Mouse (Mus musculus) induced T-regulatory cell, adult 2 months (primary cell): ENCODE measurements around the gene Papola.
A peak's percentile ranks its signal among the peaks of the same experiment; 100 is the strongest.

Experiments used
- DNase-seq: peaks from one replicate; pipeline ENCODE4 v3.0.0-alpha.2; 2012; ENCODE audit warnings: low read depth

Papola gene

DNA sequence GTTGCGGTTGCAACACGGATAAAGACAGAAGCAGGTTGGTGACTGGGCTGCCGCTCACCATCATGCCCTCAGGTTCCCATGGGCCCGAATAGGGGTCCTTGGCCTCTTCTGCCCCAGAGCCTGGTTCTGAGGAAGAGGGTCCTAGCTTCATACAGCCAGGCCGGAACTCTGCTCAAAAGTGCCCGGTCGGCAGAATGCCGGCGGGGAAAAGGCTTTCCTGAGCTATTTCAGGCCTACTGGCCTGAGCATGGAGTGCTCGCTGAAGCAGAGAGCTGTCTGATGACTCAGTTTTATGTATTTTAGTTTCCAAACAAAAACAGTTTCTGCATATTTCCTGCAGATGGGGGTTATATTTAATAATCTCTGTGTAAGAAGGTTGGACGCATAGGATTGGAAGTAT is 78.9 kb downstream of the Papola start:
- DNase-seq, result no peak

DNA sequence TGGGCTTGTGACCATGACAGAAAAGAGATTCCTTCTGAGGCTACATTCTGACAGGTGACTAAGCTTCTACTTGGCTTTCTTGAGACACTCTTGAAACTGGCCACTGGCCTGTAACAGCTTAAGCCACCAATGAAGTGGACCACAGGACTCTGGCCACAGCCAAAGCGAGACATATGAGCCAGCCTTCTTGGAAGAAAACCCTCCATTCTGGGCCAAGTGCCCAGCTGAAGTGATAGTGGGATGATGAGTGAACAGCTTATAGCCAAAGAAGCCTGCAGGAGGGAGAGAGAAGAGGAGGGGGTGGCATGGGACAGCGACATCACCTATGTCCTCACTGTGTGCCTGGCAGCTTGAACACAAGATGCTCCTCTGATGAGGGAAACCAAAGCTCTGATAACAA is 83.2 kb downstream of the Papola start:
- DNase-seq, result no peak

DNA sequence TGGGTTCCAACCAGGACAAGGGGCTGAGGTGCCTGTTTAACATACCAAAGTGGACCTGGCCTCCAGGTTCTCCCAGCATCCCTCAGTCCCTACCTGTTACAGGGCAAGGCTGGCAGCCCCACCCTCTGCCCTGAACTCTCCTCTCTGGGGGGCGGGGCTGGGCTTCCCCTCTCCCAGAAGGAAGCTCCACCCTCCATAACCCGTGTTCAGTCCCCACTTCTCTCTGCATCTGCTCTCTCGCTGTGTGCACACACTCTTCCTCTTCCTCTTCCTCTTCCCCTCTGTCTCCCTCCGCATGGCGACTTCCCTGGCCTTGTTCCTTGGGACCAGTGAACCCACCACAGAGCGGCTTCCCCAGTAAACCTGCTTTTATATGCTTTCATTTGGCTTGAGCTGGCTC is 84.7 kb downstream of the Papola start:
- DNase-seq, result no peak

DNA sequence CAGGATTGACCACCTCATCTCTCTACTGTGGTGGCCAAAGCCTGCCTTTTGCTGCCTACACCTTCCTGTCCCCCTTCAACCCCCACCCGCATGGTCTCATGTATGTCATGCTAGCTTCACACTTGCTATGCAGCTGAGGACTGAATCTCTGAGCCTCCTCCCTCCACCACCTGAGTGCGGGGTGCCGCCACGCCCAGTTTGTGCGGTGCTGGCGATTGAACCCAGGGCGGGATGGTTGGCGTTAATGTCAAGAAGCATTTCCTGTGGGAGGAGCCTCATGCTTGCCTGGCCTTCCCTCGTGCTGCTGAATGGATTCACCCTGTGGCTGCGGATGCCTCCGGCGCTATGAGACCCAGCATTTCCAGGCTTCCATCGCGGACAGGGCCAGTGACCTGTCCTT is 85.2 kb downstream of the Papola start:
- DNase-seq, result no peak

DNA sequence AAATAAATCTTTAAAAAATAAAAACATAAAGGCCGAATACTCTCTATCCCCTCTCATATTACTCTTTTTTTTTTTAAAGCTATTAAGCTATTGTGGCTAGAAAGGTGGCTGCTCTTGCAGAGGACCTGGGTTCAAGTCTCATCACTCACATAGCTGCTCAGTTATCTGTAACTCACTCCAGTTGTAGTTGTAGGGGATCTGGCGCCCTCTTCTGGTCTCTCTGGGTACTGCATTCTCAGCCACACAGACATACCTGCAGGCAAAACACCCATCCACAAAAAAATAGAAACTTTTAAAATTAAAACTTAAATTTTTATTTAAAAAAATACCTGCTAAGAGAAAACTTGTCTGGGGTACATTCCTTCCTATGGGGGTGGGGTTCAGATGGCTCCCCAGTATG is 88.8 kb downstream of the Papola start:
- DNase-seq, result peak; percentile 64

DNA sequence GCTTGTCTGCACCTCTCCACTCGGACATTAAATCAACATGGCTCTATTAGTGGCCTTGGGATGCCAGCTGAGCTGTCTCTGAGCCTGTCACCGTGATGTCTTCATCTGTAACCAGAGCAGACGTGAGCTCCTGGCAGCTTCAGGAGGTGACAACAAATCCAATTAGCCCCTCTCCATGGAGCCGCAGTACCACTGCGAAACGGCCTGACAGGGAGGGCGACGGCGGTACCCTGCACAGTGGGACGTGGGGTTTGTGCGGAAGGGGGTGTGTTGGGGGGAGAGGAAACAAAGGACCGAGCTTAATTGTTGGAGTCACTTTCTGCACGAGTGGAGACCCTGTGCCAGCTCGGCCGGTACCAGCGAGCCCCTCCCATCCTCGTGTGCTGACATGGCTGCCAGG is 90.6 kb downstream of the Papola start:
- no peak for DNase-seq

DNA sequence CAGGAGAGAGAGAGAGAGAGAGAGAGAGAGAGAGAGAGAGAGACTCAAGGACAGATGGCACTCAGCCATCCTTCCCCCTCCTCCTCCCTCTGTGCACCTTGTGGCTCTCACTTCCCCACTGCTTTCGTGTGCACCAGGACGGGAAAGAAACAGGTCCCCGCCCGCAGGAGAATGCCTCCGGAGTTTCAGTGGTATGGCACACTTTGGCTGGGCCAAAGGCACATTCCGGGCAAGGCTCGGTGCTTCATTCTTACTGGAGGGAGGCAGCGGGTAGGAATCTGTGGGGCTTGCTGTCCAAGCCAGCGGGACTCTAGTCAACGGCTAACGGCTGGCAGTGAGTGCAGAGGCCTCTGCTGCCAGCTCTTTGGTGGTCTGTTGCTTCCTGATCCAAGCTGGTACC is 92.0 kb downstream of the Papola start:
- DNase-seq, result no peak

DNA sequence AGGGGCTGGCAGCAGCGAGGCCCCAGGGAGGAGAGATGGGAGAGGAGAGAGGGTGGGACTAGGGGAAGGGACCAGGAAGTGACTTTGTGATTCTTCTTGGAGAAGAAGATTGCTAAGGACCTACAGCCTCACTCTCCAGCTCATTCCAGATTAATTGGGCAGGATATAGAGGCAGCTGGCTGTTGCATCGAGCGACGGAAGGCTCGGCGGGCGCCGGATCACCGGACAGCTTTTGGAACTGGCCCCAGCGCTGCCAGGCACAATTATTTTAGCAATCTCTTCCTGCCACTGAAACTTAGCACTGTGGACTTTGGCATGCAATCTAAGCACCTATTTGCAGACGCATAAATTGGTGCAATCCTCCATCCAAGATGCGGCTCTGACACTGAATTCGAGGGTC is 92.4 kb downstream of the Papola start:
- no peak for DNase-seq

DNA sequence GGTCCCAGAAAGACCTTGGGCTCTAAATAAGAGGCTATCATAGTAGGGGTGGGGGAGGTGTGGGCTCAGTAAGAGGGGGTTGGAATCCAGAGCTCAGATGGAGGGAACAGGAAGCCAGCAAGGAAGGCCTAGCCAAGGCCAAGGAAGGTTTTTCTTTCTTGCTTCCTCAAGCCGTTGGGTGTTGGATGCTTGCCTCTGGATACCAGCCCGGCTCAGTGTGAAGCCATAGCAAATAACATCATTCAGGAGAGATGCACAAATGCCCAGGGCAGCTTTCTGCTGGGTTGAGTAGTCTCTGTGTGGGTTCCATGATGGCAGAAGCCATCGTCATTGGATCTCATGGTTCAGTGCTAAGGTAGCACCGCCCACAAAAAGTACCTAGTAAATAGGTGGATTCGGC is 94.3 kb downstream of the Papola start:
- DNase-seq, result no peak

DNA sequence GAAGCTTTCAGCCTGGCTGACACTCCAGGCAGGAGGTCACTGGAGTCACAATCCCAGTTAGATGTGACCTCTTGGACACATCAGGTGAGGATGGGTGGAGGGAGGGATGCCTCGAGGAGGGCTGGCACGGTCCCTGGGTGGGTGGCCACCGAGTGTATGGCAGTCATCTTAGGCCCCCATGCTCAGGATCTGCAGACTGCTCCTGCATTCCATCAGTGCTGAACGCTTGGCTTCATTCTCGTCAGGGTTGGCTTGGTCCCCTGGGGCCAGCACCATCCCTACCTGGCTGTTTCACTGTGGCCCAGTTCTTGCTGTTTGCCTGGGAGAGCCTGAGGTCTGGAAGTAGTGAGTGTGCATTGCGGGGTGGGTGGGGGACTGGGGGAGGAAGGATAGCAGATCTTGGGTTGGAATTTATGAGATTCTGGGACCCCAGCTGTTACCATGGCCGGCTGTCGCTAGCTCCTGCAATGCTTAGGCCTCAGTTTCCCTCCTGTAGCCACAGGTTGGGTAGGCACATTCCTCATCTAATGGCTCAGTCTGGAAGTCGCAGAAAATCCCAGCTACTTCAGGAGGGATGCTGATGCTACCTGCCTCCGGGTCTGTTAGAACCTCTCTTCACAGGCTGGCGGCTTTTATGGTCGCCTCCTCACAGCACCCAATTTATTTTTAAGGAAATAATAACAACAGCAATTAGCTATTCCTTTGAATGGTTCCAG is 99.5 kb downstream of the Papola start:
- no peak for DNase-seq

DNA sequence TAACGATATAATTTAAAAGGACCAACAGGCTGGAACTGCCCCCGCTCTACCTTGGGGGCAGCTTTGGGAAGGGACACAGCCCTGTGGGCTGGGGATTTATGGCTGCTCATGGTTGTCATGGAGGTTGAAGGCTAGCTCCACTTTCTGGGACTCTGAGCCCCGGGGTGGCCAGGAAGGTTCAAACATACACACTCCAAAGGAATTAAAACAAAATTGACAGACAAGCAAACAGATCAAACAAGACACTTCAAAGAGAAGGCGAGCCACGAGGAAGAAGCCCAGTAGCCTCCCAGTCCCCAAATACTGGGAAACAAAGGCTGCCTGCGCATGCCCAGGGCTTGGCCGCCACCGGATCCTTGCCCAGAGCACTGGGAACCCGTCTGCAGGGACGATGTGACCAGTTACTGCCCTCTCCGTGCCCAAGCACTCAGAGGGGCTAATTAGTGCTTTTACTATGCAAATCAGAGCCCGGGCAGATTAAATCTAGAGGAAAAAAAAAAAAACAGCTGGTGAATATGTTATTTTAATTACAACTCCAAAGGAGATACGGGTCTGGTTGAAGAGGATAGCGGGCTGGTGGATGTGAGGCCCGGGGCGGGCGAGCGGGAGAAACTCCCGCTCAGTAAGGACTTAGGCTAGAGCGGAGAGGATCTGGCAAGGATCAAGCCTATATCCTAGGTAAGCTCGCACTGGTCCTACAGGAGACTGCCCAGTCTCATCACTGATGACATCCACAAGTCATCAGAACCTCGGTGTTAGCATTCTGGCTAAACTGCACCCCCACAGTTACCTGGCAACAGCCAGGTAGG is 100.2 kb downstream of the Papola start:
- DNase-seq, result no peak
